Mouse (Mus musculus): ENCODE data around the gene Ccsap.

The Ccsap gene

DNA sequence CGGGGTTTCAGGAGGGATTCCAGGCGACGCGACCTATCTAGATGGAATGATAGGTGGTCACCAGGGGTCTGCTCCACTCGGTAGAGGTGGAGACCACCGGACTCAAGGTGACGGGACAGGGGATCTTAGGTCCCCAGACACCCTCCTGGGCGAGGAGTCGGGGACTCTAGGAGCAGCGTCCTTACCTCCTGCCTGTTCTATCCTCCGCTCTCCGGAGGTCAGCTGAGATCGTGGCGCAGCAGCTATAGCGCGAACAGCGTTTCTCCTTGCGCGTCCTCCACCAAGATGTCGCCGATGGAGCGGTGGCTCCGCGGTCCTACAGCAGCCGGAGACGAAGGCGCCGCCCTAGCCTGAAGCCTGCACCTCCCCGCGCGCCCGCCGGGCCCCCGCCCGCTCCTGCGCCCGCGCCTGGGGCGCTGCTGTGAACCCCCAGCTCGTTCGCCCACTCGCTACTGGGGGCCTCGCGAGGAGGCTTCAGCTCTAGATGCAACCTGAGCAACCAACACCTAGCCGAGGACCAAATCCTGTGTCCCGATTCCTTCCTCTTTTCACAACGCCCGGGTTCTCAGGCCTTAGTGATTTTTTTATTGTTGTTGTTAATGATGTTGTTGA is at the start of gene Ccsap:
Gene Ccsap, minus strand, starts transcription at position 562 of the 612 bp plus-strand sequence.
- peak; percentile 37 for DNase-seq (ENCODE audit: low spot score)

DNA sequence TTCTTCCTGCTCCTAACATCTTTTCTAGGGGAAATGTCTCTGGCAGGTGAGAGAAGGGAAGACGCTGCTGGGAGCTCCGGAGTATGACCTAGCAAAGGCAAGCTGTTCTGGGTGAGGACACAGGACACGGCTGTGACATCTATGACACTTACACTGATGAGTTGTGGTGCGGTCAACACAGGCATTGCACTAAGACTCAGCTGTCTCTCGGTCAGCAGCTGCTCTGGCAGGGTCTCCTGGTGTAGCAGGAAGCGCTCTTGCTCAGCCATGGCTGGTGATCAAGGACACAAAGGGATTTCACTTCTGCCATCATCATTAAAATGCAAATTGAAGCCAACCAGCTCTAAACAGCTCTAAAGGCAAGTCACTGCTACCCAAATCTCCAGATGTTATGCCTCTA is 47.6 kb upstream of the Ccsap start:
- no peak for DNase-seq (ENCODE audit: low spot score)

DNA sequence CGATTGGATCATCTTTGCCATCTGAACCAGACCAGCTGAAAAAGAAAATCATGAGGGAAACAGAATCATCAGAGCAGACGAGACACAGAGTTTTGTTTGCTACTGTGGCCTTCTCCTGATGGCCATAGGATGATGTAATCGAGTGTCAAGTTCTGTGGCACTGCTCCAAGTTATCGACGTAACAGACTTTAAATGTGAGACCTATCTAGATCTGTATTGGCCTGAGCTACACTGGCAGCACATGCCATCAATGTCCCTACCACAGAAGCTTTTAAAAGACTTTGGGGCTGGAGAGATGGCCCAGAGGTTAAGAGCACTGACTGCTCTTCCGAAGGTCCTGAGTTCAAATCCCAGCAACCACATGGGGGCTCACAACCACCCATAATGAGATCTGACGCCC is 42.6 kb upstream of the Ccsap start:
- no peak for DNase-seq (ENCODE audit: low spot score)

DNA sequence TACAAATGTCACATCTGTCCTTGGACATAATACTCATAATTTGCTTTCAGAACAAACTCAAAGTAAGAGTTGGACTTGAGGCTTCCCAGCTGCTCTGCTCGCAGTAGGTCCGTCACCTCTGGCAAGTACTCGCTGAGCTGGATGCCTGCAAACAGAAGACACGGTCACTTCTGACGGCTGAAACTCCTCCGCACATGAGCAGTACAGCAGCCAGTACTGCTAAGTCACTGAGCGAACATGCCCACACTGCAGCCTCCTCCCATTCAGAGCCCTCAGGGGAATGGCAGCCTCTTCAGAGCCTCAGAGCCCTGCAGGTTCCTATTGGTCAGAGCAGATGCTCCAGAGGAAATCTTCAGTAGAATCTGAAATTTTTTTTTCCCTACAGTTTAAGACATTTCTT is 39.4 kb upstream of the Ccsap start:
- DNase-seq (ENCODE audit: low spot score): no peak

DNA sequence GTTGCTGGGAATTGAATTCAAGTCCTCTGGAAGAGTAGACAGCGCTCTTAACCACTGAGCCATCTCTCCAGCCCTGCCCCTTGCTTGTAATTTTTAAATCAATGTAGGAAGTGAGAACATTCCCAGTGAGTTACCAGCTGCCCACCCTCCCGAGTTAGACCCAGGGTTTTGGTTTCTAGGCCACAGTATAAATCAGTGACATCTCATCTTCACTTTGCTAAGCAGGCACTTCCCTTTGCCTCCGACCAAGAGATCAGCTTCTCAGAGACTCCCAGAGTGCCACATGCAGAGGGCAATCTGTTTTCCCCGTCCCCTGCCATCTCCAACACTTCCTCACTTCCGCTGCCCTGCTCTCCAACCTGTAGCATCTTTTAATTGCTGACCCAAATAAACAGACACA is 38.6 kb upstream of the Ccsap start:
- DNase-seq (ENCODE audit: low spot score): no peak

DNA sequence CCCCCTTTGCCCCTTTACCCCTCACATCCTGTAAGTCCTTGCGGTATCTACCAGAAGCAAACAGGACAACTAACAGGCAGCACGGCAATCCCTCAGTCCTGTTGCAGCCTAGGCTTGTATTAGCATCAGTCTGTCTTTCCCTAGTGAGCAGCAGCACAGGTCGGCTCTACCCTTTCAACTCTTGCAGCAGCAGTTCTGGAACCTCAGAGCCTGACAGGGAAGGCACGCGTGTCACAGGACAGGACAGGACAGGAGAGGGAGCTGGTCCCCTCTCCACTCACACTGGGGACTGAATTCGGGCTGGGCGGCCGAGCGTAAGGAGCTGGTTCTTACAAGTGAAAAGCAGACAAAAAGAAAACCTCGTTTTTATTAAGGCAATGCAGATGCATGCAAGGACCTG is 36.8 kb upstream of the Ccsap start:
- no peak for DNase-seq (ENCODE audit: low spot score)

DNA sequence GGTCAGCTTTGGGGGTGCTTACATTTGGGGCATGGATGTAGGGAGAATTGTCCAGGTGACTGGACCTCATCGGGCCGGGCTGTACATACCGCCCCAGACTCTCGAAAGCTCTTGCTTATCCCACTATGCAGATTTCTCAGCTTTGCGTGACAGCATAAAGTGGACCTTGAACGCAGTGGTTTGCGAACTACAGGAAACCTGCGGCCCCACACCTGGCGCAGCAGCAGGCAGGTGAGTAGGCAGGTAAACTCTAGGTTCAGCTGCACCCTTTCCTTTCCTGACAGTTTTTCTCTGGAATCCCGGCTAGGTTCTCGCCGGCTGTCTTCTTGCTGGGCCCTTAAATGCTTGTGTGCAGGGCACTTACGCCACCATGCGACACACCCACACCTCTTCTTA is 36.4 kb upstream of the Ccsap start:
- no peak for DNase-seq (ENCODE audit: low spot score)

DNA sequence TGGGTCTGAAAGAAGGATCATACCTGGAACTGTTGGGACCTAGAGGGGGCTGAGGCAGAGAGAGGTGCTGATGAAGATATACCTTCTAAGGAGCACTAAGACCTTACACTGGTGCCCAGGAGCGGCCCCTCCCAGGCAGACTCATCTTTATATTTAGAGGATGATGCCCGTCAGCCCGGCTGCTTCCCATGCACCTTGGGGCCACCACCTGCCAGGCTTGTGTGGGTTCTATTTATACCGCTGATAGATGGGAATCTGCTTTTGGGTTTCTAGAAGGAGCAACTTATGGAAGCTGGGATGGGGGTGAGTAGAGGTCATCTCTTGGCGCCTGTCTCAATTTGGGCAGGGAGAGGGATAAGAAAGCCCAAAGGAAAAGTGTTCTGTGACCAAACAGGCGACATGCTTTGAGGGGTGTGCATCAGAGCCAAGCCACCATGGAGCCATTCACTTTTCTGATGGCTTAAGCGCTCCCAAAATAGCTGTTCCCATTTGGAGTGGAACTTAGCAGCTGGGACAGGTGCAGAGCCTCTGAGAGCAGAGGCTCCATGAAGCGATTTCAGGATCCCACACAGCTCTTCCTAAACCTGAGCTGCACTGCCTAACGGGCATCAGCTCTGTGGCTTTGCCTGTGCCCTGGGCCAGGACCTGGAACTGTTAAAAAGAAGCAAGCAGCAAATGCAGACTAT is 35.8 kb upstream of the Ccsap start:
- DNase-seq (ENCODE audit: low spot score): no peak

DNA sequence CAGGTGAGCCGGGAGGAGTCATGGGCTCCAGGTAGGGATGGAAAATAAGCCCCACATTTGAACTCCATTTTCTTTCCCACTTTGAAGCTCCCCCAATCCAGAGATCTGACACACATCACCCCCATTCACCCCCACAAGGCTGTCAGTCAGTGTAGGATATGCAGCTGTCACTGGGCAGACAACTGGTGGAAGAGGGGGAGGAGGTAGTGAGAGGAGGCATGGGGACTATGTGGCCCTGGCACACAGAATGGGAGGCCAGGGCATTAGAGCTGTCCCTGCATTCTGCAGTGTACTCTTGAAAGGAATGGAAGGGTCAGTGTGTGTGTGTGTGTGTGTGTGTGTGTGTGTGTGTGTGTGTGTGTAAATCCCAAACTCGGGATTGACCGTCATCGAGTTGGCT is 35.2 kb upstream of the Ccsap start:
- no peak for DNase-seq (ENCODE audit: low spot score)

DNA sequence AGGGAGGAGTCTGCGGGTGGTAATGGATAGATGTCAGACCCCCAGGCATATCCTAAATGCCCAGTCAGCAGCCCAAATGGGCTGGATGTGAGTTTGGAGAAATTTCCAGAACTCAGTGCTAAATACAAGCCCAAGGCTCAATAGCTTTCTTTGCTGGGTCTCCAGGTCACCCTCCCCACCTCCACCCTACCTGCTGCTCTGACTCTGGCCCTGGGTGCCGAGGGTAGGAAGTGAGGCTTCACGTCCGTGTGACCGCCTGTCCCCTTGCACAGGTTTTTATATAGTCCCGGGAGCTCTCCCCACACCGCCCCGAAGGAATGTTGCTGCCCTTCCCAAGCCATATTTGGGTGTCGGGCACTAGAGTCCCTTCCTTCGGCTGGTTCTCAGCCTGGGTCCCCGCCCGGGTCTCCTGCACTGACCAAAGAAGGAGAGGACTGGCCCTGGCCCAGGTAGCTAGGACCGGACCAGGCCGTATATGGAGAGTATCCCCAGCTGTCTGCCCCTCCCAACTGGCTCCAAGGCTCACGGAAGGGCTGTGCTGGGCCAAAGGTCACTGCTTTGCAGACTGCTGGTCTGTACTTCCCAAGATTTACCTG is 34.6 kb upstream of the Ccsap start, which contains the start of gene Acta1:
Gene Acta1, minus strand, starts transcription at position 250 of the 596 bp plus-strand sequence.
- DNase-seq (ENCODE audit: low spot score): peak; percentile 14

DNA sequence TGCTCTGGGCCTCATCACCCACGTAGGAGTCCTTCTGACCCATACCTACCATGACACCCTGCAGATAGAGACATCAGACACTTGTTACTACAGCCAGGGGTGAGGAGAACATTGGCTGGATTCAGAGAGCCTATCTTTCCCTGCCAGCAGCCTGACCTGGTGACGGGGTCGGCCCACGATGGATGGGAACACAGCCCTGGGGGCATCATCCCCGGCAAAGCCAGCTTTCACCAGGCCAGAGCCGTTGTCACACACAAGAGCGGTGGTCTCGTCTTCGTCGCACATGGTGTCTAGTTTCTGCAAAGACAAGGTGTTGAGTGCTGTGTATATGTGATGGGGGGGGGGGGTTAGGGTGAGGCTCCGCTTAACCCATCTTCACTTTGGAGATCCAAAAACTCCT is 33.4 kb upstream of the Ccsap start:
- DNase-seq (ENCODE audit: low spot score): no peak

DNA sequence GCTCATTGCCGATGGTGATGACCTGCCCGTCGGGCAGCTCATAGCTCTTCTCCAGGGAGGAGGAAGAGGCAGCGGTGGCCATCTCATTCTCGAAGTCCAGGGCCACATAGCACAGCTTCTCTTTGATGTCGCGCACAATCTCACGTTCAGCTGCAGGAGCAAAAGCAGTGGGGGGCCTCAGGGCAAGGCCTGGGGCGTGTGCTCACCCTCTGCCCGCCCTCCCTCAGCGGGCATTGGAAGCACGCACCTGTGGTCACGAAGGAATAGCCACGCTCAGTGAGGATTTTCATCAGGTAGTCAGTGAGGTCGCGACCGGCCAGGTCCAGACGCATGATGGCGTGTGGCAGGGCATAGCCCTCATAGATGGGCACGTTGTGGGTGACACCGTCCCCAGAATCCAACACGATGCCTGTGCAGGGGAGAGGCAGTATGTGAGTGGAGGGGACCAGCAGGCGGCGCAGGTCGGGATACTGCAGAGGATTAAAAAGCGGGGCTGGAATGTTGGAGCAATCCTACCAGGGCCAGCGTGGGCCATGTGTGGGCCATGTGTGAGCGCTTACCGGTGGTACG is 32.7 kb upstream of the Ccsap start:
- DNase-seq (ENCODE audit: low spot score): no peak

DNA sequence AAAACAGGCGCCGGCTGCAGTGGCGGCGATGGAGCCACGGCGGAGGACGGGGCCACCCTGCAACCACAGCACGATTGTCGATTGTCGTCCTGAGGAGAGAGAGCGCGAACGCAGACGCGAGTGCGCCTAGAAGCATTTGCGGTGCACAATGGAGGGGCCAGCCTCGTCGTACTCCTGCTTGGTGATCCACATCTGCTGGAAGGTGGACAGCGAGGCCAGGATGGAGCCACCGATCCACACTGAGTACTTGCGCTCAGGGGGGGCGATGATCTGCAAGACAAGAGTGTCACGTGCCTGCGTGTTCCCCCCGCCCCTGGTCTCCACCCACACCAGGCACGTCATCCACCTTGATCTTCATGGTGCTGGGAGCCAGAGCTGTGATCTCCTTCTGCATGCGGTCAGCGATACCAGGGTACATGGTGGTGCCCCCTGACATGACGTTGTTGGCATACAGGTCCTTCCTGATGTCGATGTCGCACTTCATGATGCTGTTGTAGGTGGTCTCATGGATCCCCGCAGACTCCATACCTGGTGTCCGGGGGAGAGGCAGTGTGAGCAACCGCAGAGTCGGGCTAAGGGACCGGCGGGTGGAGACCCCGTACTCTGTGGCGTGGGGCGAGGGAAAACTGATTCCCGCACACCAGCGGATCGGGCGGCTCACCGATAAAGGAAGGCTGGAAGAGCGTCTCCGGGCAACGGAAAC is 32.0 kb upstream of the Ccsap start:
- DNase-seq (ENCODE audit: low spot score): no peak

DNA sequence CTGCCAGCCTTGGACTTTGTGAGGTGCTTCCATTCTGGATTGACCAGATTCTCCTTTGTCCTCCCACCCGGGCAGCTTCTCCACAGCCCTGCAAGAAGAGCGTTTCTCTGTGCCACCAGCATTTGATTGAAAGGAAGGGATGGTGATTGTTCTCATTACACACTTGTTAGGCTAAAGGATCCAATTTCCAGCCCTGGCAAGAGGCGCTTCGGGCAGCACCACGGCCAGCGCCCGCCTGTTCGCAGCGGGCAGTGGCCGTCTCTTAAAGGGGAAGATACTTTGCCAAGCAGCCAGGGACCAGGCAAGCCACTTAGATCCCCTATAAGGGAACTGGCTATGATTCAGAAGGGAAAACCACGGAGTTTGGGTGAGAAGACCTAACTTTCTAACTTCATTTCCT is 31.3 kb upstream of the Ccsap start:
- DNase-seq (ENCODE audit: low spot score): peak; percentile 46

DNA sequence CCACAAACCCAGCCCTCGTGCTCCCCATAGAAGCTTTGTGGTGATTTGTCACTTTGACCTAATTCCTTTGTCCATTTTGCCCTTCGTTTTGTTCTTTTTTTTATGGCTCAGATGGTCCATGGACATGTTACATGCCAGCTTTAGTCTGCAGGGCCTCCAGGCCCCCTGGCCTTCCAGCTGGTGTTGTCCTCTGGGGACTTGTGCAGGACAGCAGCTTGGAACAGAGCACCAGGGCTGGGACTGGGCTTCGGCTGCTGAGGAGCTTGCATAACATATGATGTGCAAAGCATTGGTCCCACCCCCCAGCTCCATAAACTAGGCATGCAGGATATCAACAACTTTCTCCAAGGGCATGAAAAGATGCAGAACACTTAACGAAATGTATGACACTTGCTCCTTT is 29.8 kb upstream of the Ccsap start:
- no peak for DNase-seq (ENCODE audit: low spot score)

DNA sequence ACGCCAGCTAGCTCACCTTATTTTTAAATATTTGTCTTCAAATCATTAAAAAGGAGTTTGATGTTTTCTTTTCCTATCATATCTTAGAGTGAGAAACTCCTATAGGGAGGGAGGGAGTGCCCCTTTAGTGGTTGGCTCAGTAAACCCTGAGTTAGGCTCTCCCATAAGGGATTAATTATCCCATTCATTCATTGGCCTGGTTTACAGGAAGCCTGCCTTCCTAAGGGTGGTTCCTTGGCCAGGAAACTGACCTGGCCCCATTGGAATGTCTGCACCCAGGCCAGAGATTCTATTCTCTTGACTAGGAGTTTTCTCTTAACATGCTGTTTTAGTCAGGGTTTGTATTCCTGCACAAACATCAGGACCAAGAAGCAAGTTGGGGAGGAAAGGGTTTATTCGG is 27.9 kb upstream of the Ccsap start:
- DNase-seq (ENCODE audit: low spot score): no peak

DNA sequence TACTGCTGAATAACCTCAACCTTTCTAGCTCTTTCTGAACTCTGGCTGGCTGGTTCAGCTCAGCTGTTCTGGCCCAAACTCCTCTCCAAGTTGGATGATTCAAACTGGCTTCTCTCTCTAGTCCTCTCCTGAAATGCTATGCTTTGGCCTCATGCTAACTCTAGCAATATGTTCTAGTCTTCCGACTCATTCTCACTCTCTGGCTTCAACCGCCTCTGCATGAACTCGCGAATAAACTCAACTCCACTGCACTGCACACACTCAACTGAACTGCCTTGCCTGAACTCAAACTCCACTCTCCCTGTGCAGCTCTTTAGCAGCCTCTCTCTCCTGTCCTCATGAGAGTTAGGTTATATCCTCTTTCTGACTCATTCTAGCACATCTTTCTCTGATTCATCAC is 27.2 kb upstream of the Ccsap start:
- no peak for DNase-seq (ENCODE audit: low spot score)

DNA sequence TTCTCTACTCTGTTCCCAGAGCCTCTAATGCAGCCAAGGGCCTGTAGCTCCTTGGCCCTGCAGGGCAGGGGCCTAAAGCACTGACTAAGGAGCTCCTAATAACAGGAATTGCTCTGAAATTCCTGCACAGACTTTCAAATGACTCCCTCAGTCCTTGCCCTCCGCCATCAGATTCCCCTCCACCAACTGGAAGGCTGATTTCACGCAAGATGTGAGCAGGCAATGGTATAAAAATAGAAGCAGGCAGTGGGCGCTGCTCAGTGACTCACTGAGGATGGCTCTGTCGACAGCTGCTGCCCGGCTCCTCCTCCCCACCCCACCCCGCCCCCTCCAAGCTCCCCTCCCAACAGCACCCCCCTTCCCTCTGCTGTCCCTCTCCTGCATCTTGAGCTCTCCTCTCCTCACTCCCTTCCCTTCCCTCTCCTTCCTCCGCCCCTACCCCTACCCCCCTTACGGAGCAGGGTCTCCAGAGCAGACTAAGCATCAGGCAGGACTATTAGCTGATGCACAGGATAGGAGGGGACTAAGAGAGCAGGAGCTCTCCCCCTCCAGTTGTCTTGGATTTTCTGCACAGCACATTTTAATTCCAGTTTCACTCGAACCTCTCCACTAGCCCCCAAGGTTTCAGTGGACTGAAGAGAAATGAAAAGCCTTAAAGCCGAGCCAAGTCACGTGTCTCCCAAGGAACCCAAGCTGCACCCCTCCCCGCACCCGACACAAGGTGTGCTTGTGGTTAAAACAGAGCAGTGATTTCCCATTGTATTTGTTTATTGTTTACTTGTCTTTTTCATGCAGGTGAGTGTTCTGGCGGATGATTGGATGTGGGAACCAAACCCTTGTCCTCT is 24.9 kb upstream of the Ccsap start:
- DNase-seq (ENCODE audit: low spot score): no peak

DNA sequence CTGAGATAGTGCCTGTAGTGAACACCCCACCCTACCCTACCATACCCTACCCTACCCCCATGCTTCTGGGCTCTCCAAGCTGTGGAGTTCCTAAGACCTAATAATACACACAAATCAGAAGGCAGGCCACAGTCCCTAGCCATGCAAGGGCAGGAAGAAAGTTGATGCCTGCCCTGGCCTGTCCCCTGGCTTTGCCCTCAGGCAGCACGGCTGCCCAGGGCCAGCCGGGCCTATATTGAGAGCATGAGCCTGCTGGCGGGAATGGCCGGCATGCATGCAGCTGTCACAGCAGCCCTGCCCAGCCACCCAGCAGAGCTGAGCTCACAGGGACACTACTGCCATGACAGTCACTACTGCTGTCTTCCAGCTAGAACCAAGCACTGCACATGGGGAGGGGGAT is 23.1 kb upstream of the Ccsap start:
- no peak for DNase-seq (ENCODE audit: low spot score)

DNA sequence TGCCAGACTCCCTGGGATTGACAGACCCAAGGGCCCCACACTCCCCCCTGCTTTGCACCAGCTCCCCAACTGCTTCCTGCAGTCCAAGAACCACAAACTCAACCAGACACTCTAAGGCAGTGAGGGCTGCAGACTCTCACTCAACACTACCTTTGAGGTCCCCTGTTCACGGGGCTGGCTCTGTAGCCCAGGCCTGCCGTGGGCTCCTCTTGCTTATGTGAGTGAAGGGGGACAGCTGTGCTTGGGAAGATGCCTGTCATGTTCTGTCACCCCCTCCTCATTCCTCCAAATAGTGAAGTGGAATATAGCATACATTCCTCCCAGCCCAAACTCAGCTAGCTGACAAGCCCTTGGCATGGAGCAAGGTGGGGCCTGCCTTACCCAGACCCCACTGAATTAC is 22.4 kb upstream of the Ccsap start:
- no peak for DNase-seq (ENCODE audit: low spot score)

DNA sequence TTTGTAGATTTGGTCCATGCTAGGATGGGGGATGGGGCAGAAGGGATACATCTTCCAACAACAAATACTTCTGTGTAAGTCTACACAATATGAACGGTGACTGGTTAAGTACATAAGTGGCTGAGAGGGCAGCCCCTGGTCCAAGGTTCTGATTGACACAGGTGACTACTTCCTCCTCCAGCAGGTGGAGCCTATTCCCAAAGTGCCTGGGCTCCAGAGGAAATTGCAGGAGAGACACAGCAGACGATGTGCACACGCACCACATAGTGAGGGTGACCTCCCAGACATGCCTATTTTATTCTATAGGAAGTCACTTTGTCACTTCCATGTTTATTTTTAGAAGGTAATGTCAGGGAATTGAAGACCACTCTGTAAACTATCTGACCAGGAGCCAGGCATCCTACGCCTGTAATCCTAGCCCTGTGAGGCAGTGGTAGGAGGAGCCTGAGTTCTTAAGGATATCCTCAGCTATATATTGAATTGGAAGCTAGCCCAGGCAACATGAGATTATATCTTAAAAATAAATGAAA is 20.9 kb upstream of the Ccsap start:
- no peak for DNase-seq (ENCODE audit: low spot score)

DNA sequence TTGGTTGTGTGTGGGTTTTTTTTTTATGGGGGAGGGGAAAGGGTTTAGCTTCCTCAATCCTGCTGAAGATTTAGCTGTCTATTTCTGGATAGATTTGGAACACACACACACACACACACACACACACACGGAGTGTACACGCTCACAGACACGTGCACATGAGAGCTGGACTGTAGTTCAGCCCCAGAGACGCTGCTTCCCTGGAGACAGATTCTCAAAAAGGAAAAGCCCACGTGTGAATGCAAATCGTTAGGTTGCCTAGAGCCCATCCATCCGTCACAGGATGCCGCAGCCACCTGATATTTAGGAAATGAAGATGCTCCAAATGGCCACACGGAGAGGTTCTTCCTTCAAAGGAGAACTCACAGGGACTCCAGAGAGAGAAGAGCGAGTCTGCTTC is 20.3 kb upstream of the Ccsap start:
- no peak for DNase-seq (ENCODE audit: low spot score)

All from urinary bladder, postnatal 14 days (tissue).